Mouse (Mus musculus): ENCODE measurements around the gene Psmd3. TPM values are rescaled to one million over a fixed set of nuclear protein-coding genes. Genes with fewer than 3 reads are reported as not detected.
"Not testable (repeated sequence)": the region's sequence is repeated elsewhere in the genome, so short reads cannot be mapped to it uniquely, and the experiment has no call there.

The Psmd3 gene
- polyA plus RNA-seq, 1 experiment from 2014 or later, result 249 TPM

- no peak overlapping the region for H3K27ac ChIP-seq (replicated peaks)
- 92% methylated on average over 26 of the region's 26 CpGs for WGBS
- peaks cover 96% of the 10 kb centered on the region for H3K36me3 ChIP-seq (replicated peaks)
- peaks cover 10% of the 10 kb centered on the region; the same call in 1 of the 2 replicates for H3K4me1 ChIP-seq
- H3K4me3 ChIP-seq, result no peak overlapping the region
- H3K9me3 ChIP-seq, result no peaks in the 10 kb centered on the region
- no peaks in the 10 kb centered on the region for H3K27me3 ChIP-seq (replicated peaks; ENCODE audit: low read depth, poor library complexity, severe bottlenecking)
- DNase-seq (ENCODE audit: low spot score), result no peak
Observed at GRCm38 (mm10) chr11:98709001-98709741, 26.8 kb downstream of the Psmd3 start.

- WGBS, result 51% methylated on average over 12 of the region's 12 CpGs
- Histone ChIP-seq H3K27me3 (replicated peaks; ENCODE audit: low read depth, poor library complexity, severe bottlenecking) (no peaks in the 10 kb centered on the region), H3K4me3 (no peak overlapping the region), H3K9me3 (no peaks in the 10 kb centered on the region), H3K4me1 (peaks cover 10% of the 10 kb centered on the region; the same call in 1 of the 2 replicates), H3K27ac (replicated peaks) (no peak overlapping the region), H3K36me3 (replicated peaks) (peaks cover 96% of the 10 kb centered on the region)
- DNase-seq (ENCODE audit: low spot score), result peak; percentile 86
Observed at GRCm38 (mm10) chr11:98710416-98711045, 28.2 kb downstream of the Psmd3 start.

GRCm38 (mm10) chr11:98711046-98711434, 28.7 kb downstream of the Psmd3 start:
- no peak for DNase-seq (ENCODE audit: low spot score)
- Histone ChIP-seq H3K4me1 (peaks cover 10% of the 10 kb centered on the region; the same call in 1 of the 2 replicates), H3K9me3 (no peaks in the 10 kb centered on the region), H3K27ac (replicated peaks) (no peak overlapping the region), H3K36me3 (replicated peaks) (peaks cover 96% of the 10 kb centered on the region), H3K4me3 (no peak overlapping the region), H3K27me3 (replicated peaks; ENCODE audit: low read depth, poor library complexity, severe bottlenecking) (no peaks in the 10 kb centered on the region)
- 85% methylated on average over 4 of the region's 4 CpGs for WGBS

- Histone ChIP-seq H3K36me3 (replicated peaks) (peaks cover 96% of the 10 kb centered on the region), H3K4me1 (peaks cover 10% of the 10 kb centered on the region; the same call in 1 of the 2 replicates)
- DNase-seq (ENCODE audit: low spot score); H3K4me3 ChIP-seq; H3K27ac ChIP-seq (replicated peaks); H3K27me3 ChIP-seq (replicated peaks; ENCODE audit: low read depth, poor library complexity, severe bottlenecking); H3K9me3 ChIP-seq: not testable (repeated sequence)
- WGBS, result 89% methylated on average over 6 of the region's 6 CpGs
Observed at GRCm38 (mm10) chr11:98712009-98712408, 29.7 kb downstream of the Psmd3 start.

- DNase-seq (ENCODE audit: low spot score), result no peak
- H3K9me3 ChIP-seq, result no peaks in the 10 kb centered on the region
- WGBS, result 87% methylated on average over 12 of the region's 12 CpGs
- H3K36me3 ChIP-seq (replicated peaks), result peaks cover 96% of the 10 kb centered on the region
- no peak overlapping the region for H3K4me3 ChIP-seq
- H3K27ac ChIP-seq (replicated peaks), result no peak overlapping the region
- H3K27me3 ChIP-seq (replicated peaks; ENCODE audit: low read depth, poor library complexity, severe bottlenecking), result no peaks in the 10 kb centered on the region
- peaks cover 12% of the 10 kb centered on the region for H3K4me1 ChIP-seq
Observed at GRCm38 (mm10) chr11:98713703-98714102, 31.3 kb downstream of the Psmd3 start.

- no peak for DNase-seq (ENCODE audit: low spot score)
- Histone ChIP-seq H3K9me3 (no peaks in the 10 kb centered on the region), H3K36me3 (replicated peaks) (peaks cover 87% of the 10 kb centered on the region), H3K27ac (replicated peaks) (no peak overlapping the region), H3K4me3 (no peak overlapping the region), H3K27me3 (replicated peaks; ENCODE audit: low read depth, poor library complexity, severe bottlenecking) (no peaks in the 10 kb centered on the region), H3K4me1 (peaks cover 12% of the 10 kb centered on the region)
- WGBS, result 95% methylated on average over 9 of the region's 9 CpGs
Observed at GRCm38 (mm10) chr11:98715946-98716345, 33.6 kb downstream of the Psmd3 start.

- H3K36me3 ChIP-seq (replicated peaks), result peaks cover 79% of the 10 kb centered on the region
- DNase-seq (ENCODE audit: low spot score), result peak; percentile 76
- WGBS, result 19% methylated on average over 13 of the region's 13 CpGs
- 0 out of 2 replicates have a peak overlapping the region, but pooled peaks have one; percentile 7 for H3K27ac ChIP-seq (replicated peaks)
- peaks cover 22% of the 10 kb centered on the region for H3K4me1 ChIP-seq
- H3K9me3 ChIP-seq, result no peaks in the 10 kb centered on the region
- H3K27me3 ChIP-seq (replicated peaks; ENCODE audit: low read depth, poor library complexity, severe bottlenecking), result no peaks in the 10 kb centered on the region
- H3K4me3 ChIP-seq, result no peak overlapping the region
Observed at GRCm38 (mm10) chr11:98717904-98718303, 35.5 kb downstream of the Psmd3 start.

- Histone ChIP-seq H3K9me3 (no peaks in the 10 kb centered on the region), H3K27me3 (replicated peaks; ENCODE audit: low read depth, poor library complexity, severe bottlenecking) (no peaks in the 10 kb centered on the region), H3K4me1 (peaks cover 25% of the 10 kb centered on the region), H3K4me3 (no peak overlapping the region), H3K36me3 (replicated peaks) (peaks cover 73% of the 10 kb centered on the region), H3K27ac (replicated peaks) (no peak overlapping the region)
- WGBS, result 78% methylated on average over 2 of the region's 2 CpGs
- no peak for DNase-seq (ENCODE audit: low spot score)
Observed at GRCm38 (mm10) chr11:98720756-98721155, 38.4 kb downstream of the Psmd3 start.

GRCm38 (mm10) chr11:98721458-98722226, 39.3 kb downstream of the Psmd3 start:
- Histone ChIP-seq H3K4me1 (peaks cover 25% of the 10 kb centered on the region), H3K4me3 (no peak overlapping the region), H3K27me3 (replicated peaks; ENCODE audit: low read depth, poor library complexity, severe bottlenecking) (no peaks in the 10 kb centered on the region), H3K9me3 (no peaks in the 10 kb centered on the region), H3K27ac (replicated peaks) (no peak overlapping the region), H3K36me3 (replicated peaks) (peaks cover 73% of the 10 kb centered on the region)
- DNase-seq (ENCODE audit: low spot score), result peak; percentile 35
- 71% methylated on average over 24 of the region's 24 CpGs for WGBS

GRCm38 (mm10) chr11:98723098-98723497, 40.7 kb downstream of the Psmd3 start:
- H3K36me3 ChIP-seq (replicated peaks), result peaks cover 71% of the 10 kb centered on the region
- no peak overlapping the region for H3K4me3 ChIP-seq
- 80% methylated on average over 7 of the region's 7 CpGs for WGBS
- H3K27me3 ChIP-seq (replicated peaks; ENCODE audit: low read depth, poor library complexity, severe bottlenecking), result no peaks in the 10 kb centered on the region
- peaks cover 20% of the 10 kb centered on the region for H3K4me1 ChIP-seq
- no peaks in the 10 kb centered on the region for H3K9me3 ChIP-seq
- no peak for DNase-seq (ENCODE audit: low spot score)
- H3K27ac ChIP-seq (replicated peaks), result no peak overlapping the region

GRCm38 (mm10) chr11:98725926-98726506, 43.7 kb downstream of the Psmd3 start:
- Histone ChIP-seq H3K4me3 (no peak overlapping the region), H3K27me3 (replicated peaks; ENCODE audit: low read depth, poor library complexity, severe bottlenecking) (no peaks in the 10 kb centered on the region), H3K36me3 (replicated peaks) (peaks cover 51% of the 10 kb centered on the region), H3K27ac (replicated peaks) (no peak overlapping the region), H3K9me3 (no peaks in the 10 kb centered on the region), H3K4me1 (peaks cover 24% of the 10 kb centered on the region)
- 95% methylated on average over 15 of the region's 15 CpGs for WGBS
- no peak for DNase-seq (ENCODE audit: low spot score)

GRCm38 (mm10) chr11:98729119-98729588, 46.8 kb downstream of the Psmd3 start, which contains the start of gene Med24:
Med24 (minus strand) TSS chr11:98729435.
- Histone ChIP-seq H3K27ac (replicated peaks) (peak within 1 kb of the TSS; percentile 87), H3K27me3 (replicated peaks; ENCODE audit: low read depth, poor library complexity, severe bottlenecking) (no peaks in the 10 kb centered on the region)
- WGBS, result 0% methylated on average over 16 of the region's 16 CpGs

More at GRCm38 (mm10) chr11:98729119-98729588, 46.8 kb downstream of the Psmd3 start, which contains the start of gene Med24:
- Histone ChIP-seq H3K9me3 (peaks cover 3% of the 10 kb centered on the region; the same call in 1 of the 2 replicates), H3K4me3 (peak within 1 kb of the TSS; percentile 79), H3K4me1 (peaks cover 11% of the 10 kb centered on the region), H3K36me3 (replicated peaks) (peaks cover 37% of the 10 kb centered on the region)
- peak; percentile 88 for DNase-seq (ENCODE audit: low spot score)
